Mouse (Mus musculus): ENCODE results near the gene Epha6.

Gene Epha6

GRCm38 (mm10) chr16:60264719-60265508, 340.4 kb downstream of the Epha6 start:
- no peak for DNase-seq

GRCm38 (mm10) chr16:60258151-60258635, 347.1 kb downstream of the Epha6 start:
- no peak for DNase-seq

GRCm38 (mm10) chr16:60257623-60258022, 347.7 kb downstream of the Epha6 start:
- no peak for DNase-seq

GRCm38 (mm10) chr16:60257044-60257443, 348.3 kb downstream of the Epha6 start:
- DNase-seq: no peak

GRCm38 (mm10) chr16:60239356-60240190, 365.8 kb downstream of the Epha6 start:
- no peak for DNase-seq

- DNase-seq: no peak
These were observed 371.2 kb downstream of the Epha6 start for GRCm38 (mm10) chr16:60233985-60234766.

GRCm38 (mm10) chr16:60232982-60233381, 372.3 kb downstream of the Epha6 start:
- no peak for DNase-seq

GRCm38 (mm10) chr16:60209151-60209550, 396.2 kb downstream of the Epha6 start:
- no peak for DNase-seq

- DNase-seq: no peak
These were observed 429.8 kb downstream of the Epha6 start for GRCm38 (mm10) chr16:60175580-60175979.

GRCm38 (mm10) chr16:60152439-60152838, 452.9 kb downstream of the Epha6 start:
- no peak for DNase-seq

GRCm38 (mm10) chr16:60144370-60144769, 461.0 kb downstream of the Epha6 start:
- DNase-seq: no peak

GRCm38 (mm10) chr16:60121435-60121834, 483.9 kb downstream of the Epha6 start:
- no peak for DNase-seq

GRCm38 (mm10) chr16:60102210-60102609, 503.1 kb downstream of the Epha6 start:
- no peak for DNase-seq

GRCm38 (mm10) chr16:60095333-60095732, 510.0 kb downstream of the Epha6 start:
- no peak for DNase-seq

- no peak for DNase-seq
These were observed 518.4 kb downstream of the Epha6 start for GRCm38 (mm10) chr16:60086976-60087375.

GRCm38 (mm10) chr16:60070457-60071112, 534.7 kb downstream of the Epha6 start:
- no peak for DNase-seq

GRCm38 (mm10) chr16:60043809-60044208, 561.5 kb downstream of the Epha6 start:
- no peak for DNase-seq

- no peak for DNase-seq
These were observed 577.0 kb downstream of the Epha6 start for GRCm38 (mm10) chr16:60028381-60028780.

GRCm38 (mm10) chr16:60006857-60007568, 598.3 kb downstream of the Epha6 start:
- no peak for DNase-seq

- no peak for DNase-seq
These were observed 635.5 kb downstream of the Epha6 start for GRCm38 (mm10) chr16:59969816-59970215.

- DNase-seq: no peak
These were observed 649.6 kb downstream of the Epha6 start for GRCm38 (mm10) chr16:59955731-59956130.

- no peak for DNase-seq
These were observed 681.6 kb downstream of the Epha6 start for GRCm38 (mm10) chr16:59923696-59924095.
